Mouse (Mus musculus) spleen, adult 2 months (tissue): ENCODE results near the gene Lrrc9. TPM values are rescaled to one million over a fixed set of nuclear protein-coding genes. Genes with fewer than 3 reads are reported as not detected.

Experiments used
- DNase-seq, 2 experiments: peaks; one replicate each; pipeline versions ENCODE4 v3.0.0 to v3.0.0-alpha.2; 2012 to 2021; ENCODE audit warnings: low spot score in 2 of 2, low read depth in 1 of 2
- H3K27ac ChIP-seq: fragments of 200-500 bp; 2 replicates; pipeline ENCODE4 v1.5.1; 2012; ENCODE audit warnings: low read length, inconsistent platforms; ENCODE audit not compliant: insufficient read depth
- H3K27me3 ChIP-seq: fragments of 200-500 bp; 2 replicates; pipeline ENCODE4 v1.6.1; 2012; ENCODE audit warnings: mild to moderate bottlenecking, moderate library complexity, low read length, inconsistent platforms; ENCODE audit not compliant: control insufficient read depth, insufficient read depth
- H3K36me3 ChIP-seq: fragments of 200-500 bp; 2 replicates; pipeline ENCODE4 v1.6.1; 2012; ENCODE audit warnings: mild to moderate bottlenecking, low read length, inconsistent platforms; ENCODE audit not compliant: control insufficient read depth, insufficient read depth
- H3K4me1 ChIP-seq: fragments of 200-500 bp; 2 replicates; pipeline ENCODE4 v1.6.1; 2011; ENCODE audit warnings: inconsistent platforms; ENCODE audit not compliant: control insufficient read depth, insufficient read depth, insufficient read length
- H3K4me3 ChIP-seq: fragments of 200-500 bp; 2 replicates; pipeline ENCODE4 v1.5.1; 2011; ENCODE audit warnings: mild to moderate bottlenecking, inconsistent platforms; ENCODE audit not compliant: insufficient read depth, insufficient read length; ENCODE audit errors: extremely low read depth
- CTCF ChIP-seq: fragments of 200-500 bp; IDR thresholded peaks from 2 replicates; pipeline ENCODE4 v1.5.1; 2011; ENCODE audit warnings: mild to moderate bottlenecking, inconsistent platforms; ENCODE audit not compliant: insufficient read depth, insufficient read length, insufficient replicate concordance; ENCODE audit errors: extremely low read depth
- POLR2A ChIP-seq: fragments of 200-500 bp; IDR thresholded peaks from 2 replicates; pipeline ENCODE4 v1.6.1; 2011; ENCODE audit warnings: low read depth, low read length, inconsistent platforms
- WGBS: fragments of 180-500 bp; shearing (Covaris S2); methylation state at CpG from one replicate; pipeline ENCODE4 v1.1.7; 2018; 5-methylcytosine and 5-hydroxymethylcytosine counted together
- polyA plus RNA-seq: library from polyadenylated mRNA; depleted of rRNA; stranded (reverse); fragments of >200 nt; gene quantifications from 2 replicates; pipeline ENCODE4 v1.2.3, GENCODE M21; 2012

Gene Lrrc9
- polyA plus RNA-seq, 1 experiment = not detected

GRCm38 (mm10) chr12:72453941-72454340 lies 12.3 kb downstream of the Lrrc9 start:
- Histone ChIP-seq H3K4me3 (no peak overlapping the region), H3K4me1 (no peaks in the 10 kb centered on the region), H3K27ac (no peak overlapping the region), H3K36me3 (no peaks in the 10 kb centered on the region), H3K27me3 (no peaks in the 10 kb centered on the region)
- TF ChIP-seq POLR2A = no peak
- no peak for TF ChIP-seq CTCF
- DNase-seq = no peak
- WGBS = 89% methylated on average over 17 of the region's 17 CpGs

GRCm38 (mm10) chr12:72461191-72461893 lies 19.7 kb downstream of the Lrrc9 start:
- Histone ChIP-seq H3K36me3 (no peaks in the 10 kb centered on the region), H3K4me1 (no peaks in the 10 kb centered on the region), H3K27me3 (no peaks in the 10 kb centered on the region), H3K27ac (no peak overlapping the region), H3K4me3 (no peak overlapping the region)
- TF ChIP-seq CTCF (no peak), POLR2A (no peak)
- no peak for DNase-seq
- WGBS = 58% methylated on average over 11 of the region's 11 CpGs

GRCm38 (mm10) chr12:72461894-72462530 lies 20.3 kb downstream of the Lrrc9 start:
- H3K36me3 ChIP-seq = no peaks in the 10 kb centered on the region
- H3K27ac ChIP-seq = no peak overlapping the region
- peak; percentile 25 to 37 for DNase-seq
- H3K4me3 ChIP-seq = no peak overlapping the region
- H3K27me3 ChIP-seq = no peaks in the 10 kb centered on the region
- WGBS = 41% methylated on average over 5 of the region's 5 CpGs
- no peak for TF ChIP-seq POLR2A
- TF ChIP-seq CTCF = peak; percentile 30; the same call in 1 of the 2 replicates
- no peaks in the 10 kb centered on the region for H3K4me1 ChIP-seq

GRCm38 (mm10) chr12:72465826-72466501 lies 24.3 kb downstream of the Lrrc9 start:
- no peaks in the 10 kb centered on the region for H3K4me1 ChIP-seq
- no peak overlapping the region for H3K4me3 ChIP-seq
- H3K36me3 ChIP-seq = no peaks in the 10 kb centered on the region
- H3K27ac ChIP-seq = no peak overlapping the region
- 88% methylated on average over 5 of the region's 5 CpGs for WGBS
- TF ChIP-seq CTCF (no peak), POLR2A (no peak)
- no peak for DNase-seq
- H3K27me3 ChIP-seq = no peaks in the 10 kb centered on the region

GRCm38 (mm10) chr12:72467269-72467668 lies 25.6 kb downstream of the Lrrc9 start:
- TF ChIP-seq CTCF = no peak
- no peak for TF ChIP-seq POLR2A
- Histone ChIP-seq H3K36me3 (no peaks in the 10 kb centered on the region), H3K4me1 (no peaks in the 10 kb centered on the region), H3K27me3 (no peaks in the 10 kb centered on the region), H3K4me3 (no peak overlapping the region), H3K27ac (no peak overlapping the region)
- WGBS = 85% methylated on average over 1 of the region's 1 CpGs
- DNase-seq = no peak

- 87% methylated on average over 4 of the region's 4 CpGs for WGBS
- Histone ChIP-seq H3K27me3 (no peaks in the 10 kb centered on the region), H3K36me3 (no peaks in the 10 kb centered on the region), H3K4me3 (no peak overlapping the region), H3K27ac (no peak overlapping the region), H3K4me1 (no peaks in the 10 kb centered on the region)
- no peak for DNase-seq
- TF ChIP-seq CTCF = no peak
- no peak for TF ChIP-seq POLR2A
These were observed 26.1 kb downstream of the Lrrc9 start for GRCm38 (mm10) chr12:72467789-72468188.
